Mouse (Mus musculus): ENCODE data around the gene Ift122.

DNA sequence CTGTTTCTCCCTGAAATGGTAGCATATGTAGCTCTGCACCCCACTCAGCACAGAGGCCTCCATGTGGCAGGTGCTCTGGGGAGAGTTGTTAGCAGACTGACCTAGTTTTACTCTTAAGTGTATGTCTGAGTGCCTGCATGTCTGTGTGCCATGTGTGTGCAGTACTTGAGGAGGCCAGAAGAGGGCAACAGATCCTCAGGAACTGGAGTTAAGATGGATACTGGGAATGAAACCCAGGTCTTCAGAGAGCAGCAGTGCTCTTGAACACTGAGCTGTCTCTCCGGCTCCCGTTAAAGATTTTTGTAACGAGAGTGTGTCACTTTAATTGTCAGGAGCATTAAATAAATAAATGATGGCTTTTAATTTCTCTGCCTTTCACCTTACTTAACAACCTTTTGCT is 35.0 kb downstream of the Ift122 start:
- TF ChIP-seq GATA1 (IDR thresholded peaks at IDR 0.05; ENCODE audit: borderline replicate concordance, low read length): no peak
- no peak for TF ChIP-seq FLI1 (IDR thresholded peaks at IDR 0.05; ENCODE audit: low read length)
